Mouse (Mus musculus): ENCODE data around the gene Calm3. TPM values are rescaled to one million over a fixed set of nuclear protein-coding genes. Genes with fewer than 3 reads are reported as not detected.
A peak's percentile ranks its signal among the peaks of the same experiment; 100 is the strongest.

The Calm3 gene
- polyA plus RNA-seq, 1 experiment from 2014 or later: 111 TPM

DNA sequence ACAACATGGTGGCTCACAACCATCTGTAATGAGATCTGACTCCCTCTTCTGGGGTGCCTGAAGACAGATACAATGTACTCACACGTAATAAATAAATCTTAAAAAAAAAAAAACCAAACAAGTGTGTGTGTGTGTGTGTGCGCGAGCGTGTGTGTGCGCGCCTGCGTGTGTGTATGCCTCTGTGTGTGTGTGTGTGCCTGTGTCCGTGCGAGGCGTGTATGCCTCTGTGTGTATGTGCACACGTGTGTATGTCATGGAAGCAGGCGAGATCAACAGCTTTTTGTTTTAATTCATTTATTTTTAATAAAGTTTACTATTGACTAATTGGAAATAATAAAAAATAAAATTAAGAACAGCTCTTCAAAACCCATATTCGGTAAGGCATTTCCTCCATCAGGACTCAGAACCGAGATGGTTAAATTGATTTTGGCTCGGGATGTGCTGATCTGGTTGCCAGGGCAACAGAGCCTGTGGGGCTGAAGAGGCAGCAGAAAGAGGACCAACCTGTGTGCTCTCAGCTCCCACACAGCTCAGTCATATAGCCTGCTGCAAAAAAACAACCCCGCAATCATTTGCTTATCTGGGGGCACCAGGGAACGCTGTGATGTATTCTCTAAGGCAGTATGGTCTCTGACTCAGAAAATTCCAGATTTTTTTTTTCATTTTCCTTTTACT lies 14.3 kb upstream of the Calm3 start:
- Histone ChIP-seq H3K27me3 (no peaks in the 10 kb centered on the region), H3K4me3 (no peak overlapping the region), H3K4me2 (no peak overlapping the region), H3K9me3 (no peaks in the 10 kb centered on the region), H3K9ac (no peak overlapping the region), H3K36me3 (no peaks in the 10 kb centered on the region), H3K4me1 (peaks cover 13% of the 10 kb centered on the region), H3K27ac (no peak overlapping the region)
- ATAC-seq (ENCODE audit: insufficient number of reproducible peaks, insufficient read depth, low FRiP score, low TSS enrichment, low read depth): no peak
- WGBS: 68% methylated on average over 17 of the region's 17 CpGs

DNA sequence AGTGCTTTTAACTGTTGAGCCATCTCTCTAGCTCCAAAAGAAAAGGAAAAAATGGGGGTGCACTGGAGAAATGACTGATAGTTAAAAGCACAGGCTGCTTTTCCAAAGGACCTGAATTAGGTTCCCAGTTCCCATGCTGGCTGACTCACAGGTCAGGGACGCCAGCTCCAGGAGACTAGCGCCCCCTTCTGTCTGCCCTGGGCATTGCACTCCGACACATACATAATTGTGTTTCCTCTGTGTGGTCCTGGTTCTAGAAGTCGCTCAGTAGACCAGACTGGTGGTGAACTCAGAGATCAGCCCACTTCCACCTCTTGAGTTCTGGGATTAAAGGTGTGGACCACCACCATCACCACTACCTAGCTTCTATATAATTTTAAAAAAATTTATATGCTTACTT lies 13.4 kb upstream of the Calm3 start:
- no peaks in the 10 kb centered on the region for H3K36me3 ChIP-seq
- no peak for ATAC-seq (ENCODE audit: insufficient number of reproducible peaks, insufficient read depth, low FRiP score, low TSS enrichment, low read depth)
- no peak overlapping the region for H3K4me2 ChIP-seq
- no peak overlapping the region for H3K4me3 ChIP-seq
- no peak overlapping the region for H3K9ac ChIP-seq
- H3K27ac ChIP-seq: no peak overlapping the region
- H3K27me3 ChIP-seq: no peaks in the 10 kb centered on the region
- H3K9me3 ChIP-seq: no peaks in the 10 kb centered on the region
- H3K4me1 ChIP-seq: peaks cover 14% of the 10 kb centered on the region
- 41% methylated on average over 4 of the region's 4 CpGs for WGBS

DNA sequence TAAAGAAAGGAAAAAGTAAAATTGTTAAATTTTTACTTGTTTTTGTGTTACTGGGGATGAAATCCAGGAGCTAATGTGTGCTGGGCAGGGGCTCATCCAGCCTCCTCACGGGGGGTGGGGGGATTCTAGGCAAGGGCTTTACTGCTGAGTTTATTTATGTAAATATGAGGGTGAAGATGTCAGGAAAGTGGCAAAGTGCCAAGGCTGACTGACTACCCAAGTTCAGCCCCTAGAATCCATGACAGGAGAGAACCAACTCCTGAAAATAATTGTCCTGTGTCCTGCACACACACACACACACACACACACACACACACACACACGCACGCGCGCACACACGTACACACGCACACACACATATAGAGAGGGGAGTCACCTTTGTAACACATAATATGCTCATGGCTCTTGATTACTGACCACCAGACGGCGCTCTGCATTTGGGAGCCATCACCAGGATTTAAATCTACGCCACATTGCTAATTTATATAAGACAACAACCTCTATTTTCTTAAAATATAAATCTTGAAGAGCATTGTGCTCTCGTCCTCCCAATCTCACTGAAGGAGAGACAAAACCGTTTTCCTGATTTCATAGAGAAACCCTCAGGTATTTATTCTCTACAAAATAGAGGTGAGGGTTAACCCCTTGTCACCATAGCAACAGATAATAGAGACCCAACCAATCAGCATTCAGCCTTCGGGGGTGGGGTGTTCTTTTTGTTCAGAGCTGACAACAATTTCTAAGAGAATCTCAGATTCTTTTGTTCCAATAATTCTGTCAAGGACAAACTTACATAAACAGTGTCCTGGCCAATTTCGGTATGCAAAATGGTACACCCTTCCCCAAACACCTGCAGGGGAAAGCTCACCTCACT lies 9.0 kb upstream of the Calm3 start:
- Histone ChIP-seq H3K4me1 (0 out of 2 replicates have a peak, but pooled peaks cover 3% of the 10 kb centered on the region), H3K4me3 (no peak overlapping the region), H3K4me2 (no peak overlapping the region), H3K27me3 (no peaks in the 10 kb centered on the region), H3K9ac (no peak overlapping the region), H3K27ac (no peak overlapping the region), H3K36me3 (no peaks in the 10 kb centered on the region), H3K9me3 (no peaks in the 10 kb centered on the region)
- 39% methylated on average over 14 of the region's 14 CpGs for WGBS
- ATAC-seq (ENCODE audit: insufficient number of reproducible peaks, insufficient read depth, low FRiP score, low TSS enrichment, low read depth): no peak

DNA sequence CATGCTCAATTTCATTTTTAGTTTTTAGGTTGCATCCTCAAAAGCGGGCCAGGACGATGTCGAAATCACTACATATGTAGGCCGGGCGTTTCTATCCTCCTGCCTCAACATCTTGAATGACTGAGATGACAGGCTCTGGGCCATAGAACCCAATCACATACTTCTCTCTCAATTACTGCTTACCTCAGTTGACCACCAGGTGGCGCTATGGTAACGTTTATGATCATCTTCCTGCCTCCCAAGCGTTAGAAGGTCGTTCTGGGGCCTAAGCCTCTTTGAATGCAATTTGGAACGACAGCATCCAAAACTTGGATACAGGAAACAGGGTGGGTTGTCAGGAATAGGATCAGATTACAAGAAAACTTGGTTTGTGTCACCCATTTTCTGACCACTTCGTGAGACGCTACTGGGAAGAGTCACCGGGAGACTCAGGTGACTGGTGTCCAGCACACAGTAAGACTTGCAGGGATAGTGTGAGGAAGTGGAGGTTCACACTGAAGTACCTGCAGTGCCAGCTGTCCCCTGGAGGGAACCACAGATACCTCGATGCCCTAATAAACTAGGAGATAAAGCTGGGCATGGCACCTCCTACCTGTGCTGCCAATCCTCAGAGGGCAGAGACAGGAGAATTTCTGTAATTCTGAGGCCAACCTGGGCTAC lies 8.2 kb upstream of the Calm3 start:
- Histone ChIP-seq H3K9me3 (no peaks in the 10 kb centered on the region), H3K4me1 (0 out of 2 replicates have a peak, but pooled peaks cover 3% of the 10 kb centered on the region), H3K27ac (no peak overlapping the region), H3K4me3 (no peak overlapping the region), H3K9ac (no peak overlapping the region), H3K4me2 (no peak overlapping the region), H3K27me3 (no peaks in the 10 kb centered on the region), H3K36me3 (no peaks in the 10 kb centered on the region)
- WGBS: 17% methylated on average over 14 of the region's 14 CpGs
- ATAC-seq (ENCODE audit: insufficient number of reproducible peaks, insufficient read depth, low FRiP score, low TSS enrichment, low read depth): peak; percentile 45; the same call in 1 of the 2 replicates

DNA sequence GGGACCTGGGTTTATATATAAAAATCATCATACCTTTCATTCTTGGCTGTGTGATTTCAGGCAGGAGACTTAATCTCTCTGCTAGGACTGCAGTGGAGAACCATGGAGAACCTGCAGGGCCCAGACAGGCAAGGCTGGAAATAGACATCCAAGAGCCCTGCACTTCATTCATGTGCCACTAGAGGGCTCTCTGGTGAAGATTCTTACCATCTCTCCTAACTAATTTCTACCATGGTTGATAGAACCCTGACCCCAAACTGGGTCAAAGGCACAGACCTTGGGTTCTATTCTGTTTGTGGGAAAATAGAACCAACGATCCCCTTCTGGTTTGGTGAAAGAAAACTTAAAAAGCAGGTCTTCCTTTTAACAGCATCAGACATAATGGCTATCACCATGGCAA lies 6.9 kb upstream of the Calm3 start:
- no peak for ATAC-seq (ENCODE audit: insufficient number of reproducible peaks, insufficient read depth, low FRiP score, low TSS enrichment, low read depth)
- 17% methylated on average over 1 of the region's 1 CpGs for WGBS
- 0 out of 2 replicates have a peak, but pooled peaks cover 3% of the 10 kb centered on the region for H3K4me1 ChIP-seq

DNA sequence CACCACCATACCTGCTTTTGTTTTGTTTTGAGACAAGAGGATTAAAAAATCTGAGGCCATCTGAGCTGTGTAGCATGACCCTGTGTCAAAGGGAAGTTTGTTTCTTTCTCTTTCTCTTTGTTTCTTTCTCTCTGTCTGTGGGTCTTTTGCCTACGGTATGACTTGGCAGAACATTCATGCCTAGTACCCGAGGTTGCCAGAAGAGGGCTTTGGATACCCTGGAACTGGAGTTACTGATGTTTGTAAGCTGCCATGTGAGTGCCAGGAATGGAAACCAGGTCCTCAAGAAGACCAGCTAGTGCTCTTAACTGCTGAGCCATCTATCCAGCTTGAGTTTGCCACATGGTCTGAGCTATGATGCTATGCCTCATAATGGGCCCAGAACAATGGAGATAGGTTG lies 4.4 kb upstream of the Calm3 start:
- no peak for ATAC-seq (ENCODE audit: insufficient number of reproducible peaks, insufficient read depth, low FRiP score, low TSS enrichment, low read depth)
- no peak overlapping the region for H3K9ac ChIP-seq
- WGBS: 38% methylated on average over 2 of the region's 2 CpGs
- H3K36me3 ChIP-seq: no peaks in the 10 kb centered on the region
- H3K4me2 ChIP-seq: no peak overlapping the region
- no peak overlapping the region for H3K4me3 ChIP-seq
- H3K27ac ChIP-seq: no peak overlapping the region
- no peaks in the 10 kb centered on the region for H3K27me3 ChIP-seq
- 0 out of 2 replicates have a peak, but pooled peaks cover 3% of the 10 kb centered on the region for H3K4me1 ChIP-seq
- H3K9me3 ChIP-seq: no peaks in the 10 kb centered on the region

More for the DNA sequence above, 6.9 kb upstream of the Calm3 start:
- Histone ChIP-seq H3K36me3 (no peaks in the 10 kb centered on the region), H3K27ac (no peak overlapping the region), H3K9ac (no peak overlapping the region), H3K9me3 (no peaks in the 10 kb centered on the region), H3K27me3 (no peaks in the 10 kb centered on the region), H3K4me3 (no peak overlapping the region), H3K4me2 (no peak overlapping the region)

DNA sequence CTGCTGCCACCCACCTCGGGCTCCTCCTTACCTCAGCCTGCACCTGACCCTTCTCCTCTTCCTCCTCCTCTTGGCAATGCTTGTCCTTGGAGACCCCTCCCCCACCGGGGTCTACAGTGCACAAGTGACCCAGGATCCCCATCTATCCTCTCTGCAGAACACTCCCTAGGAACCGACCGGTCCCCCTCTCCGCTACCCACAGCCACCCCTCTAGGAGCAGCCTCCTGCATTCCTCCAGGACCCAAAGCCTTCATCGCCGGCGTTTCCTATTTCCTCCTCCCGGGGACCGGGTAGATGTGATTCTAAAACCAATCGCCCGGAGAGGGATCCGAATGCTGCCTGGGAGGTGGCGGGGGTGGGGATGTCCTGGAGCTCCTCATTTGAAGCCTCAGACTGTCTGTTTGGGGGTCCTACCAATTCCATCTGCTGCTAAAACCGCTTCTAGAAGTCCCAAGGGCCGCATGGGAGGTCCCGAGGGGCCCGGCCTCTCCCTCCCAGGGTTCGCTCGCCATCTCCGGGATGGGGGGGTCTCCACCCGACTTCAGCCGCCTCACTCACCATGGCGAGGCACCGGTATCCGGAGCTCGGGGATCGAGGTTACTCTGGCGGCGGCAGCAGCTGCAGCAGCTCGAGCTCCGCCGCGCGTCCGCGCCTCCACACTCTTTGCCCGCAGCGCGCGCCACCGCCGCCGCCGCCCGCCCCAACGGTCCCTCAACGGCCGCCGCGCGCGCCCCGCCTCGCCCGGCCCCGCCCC lies 454 bp downstream of the Calm3 start:
- no peaks in the 10 kb centered on the region for H3K9me3 ChIP-seq
- no peak for ATAC-seq (ENCODE audit: insufficient number of reproducible peaks, insufficient read depth, low FRiP score, low TSS enrichment, low read depth)
- peaks cover 17% of the 10 kb centered on the region for H3K36me3 ChIP-seq
- peak overlapping the region; percentile 98 for H3K9ac ChIP-seq
- peak overlapping the region; percentile 96 for H3K27ac ChIP-seq
- H3K27me3 ChIP-seq: no peaks in the 10 kb centered on the region
- H3K4me3 ChIP-seq: peak overlapping the region; percentile 94
- under 1% methylated on average over 57 of the region's 57 CpGs for WGBS
- H3K4me1 ChIP-seq: peaks cover 47% of the 10 kb centered on the region
- peak overlapping the region; percentile 90 for H3K4me2 ChIP-seq

DNA sequence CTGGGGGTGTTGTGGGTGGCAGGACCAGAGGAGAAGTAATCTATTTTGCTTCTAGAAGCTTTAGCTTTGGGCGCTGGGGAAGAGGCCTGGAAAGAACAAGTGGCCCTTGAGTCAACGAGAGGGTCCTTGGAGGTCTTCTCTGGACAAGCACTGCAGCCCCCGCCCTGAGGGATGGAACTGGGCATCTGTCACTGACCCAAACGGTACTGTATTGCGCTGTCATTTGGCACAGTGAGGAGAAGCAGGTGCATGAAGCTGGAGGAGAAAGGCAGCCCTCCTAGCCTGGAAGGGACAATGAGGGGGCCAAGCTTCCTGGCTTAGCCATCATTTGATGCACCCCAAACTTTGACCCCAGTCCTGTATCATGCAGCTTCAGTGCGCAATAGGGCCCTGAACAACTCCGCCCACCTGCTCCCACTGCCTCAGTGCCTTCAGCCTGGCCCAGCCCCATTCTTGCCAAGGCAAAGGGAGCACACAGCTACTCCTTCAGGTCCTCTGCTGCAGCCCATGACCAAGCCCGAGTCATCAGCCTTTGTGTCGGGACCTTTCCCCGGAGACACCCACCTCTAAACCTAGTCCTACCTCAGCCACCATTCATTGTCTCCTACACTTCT lies 1.4 kb downstream of the Calm3 start:
- Histone ChIP-seq H3K9me3 (no peaks in the 10 kb centered on the region), H3K27ac (peak overlapping the region; percentile 96), H3K27me3 (no peaks in the 10 kb centered on the region), H3K36me3 (peaks cover 27% of the 10 kb centered on the region), H3K4me1 (peaks cover 48% of the 10 kb centered on the region), H3K4me2 (peak overlapping the region; percentile 90), H3K4me3 (peak overlapping the region; percentile 94), H3K9ac (peak overlapping the region; percentile 98)
- WGBS: 48% methylated on average over 10 of the region's 10 CpGs
- ATAC-seq (ENCODE audit: insufficient number of reproducible peaks, insufficient read depth, low FRiP score, low TSS enrichment, low read depth): no peak

DNA sequence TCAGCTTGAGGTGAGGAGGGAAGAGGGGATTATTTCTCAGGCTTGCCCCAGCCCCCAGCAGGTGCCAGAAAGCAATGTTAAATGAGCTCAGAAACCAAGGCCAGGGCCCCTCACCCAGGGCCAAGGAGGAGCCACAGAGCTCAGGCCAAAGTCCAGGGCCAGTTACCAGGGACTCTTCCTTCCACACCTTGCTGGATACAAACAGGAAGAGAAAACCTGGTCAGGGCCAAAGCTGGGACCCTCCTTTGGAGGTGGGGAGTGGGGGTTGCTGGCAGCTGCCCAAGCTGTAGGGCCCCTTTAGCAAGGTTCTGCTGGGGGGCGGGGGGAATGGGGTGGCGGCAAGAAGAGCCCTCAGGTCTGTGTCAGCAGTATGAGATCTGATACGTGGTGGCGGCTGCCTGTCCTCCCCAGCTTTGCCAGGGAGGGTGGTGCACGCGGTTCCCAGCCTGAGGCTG lies 2.0 kb downstream of the Calm3 start:
- Histone ChIP-seq H3K36me3 (peaks cover 33% of the 10 kb centered on the region), H3K4me2 (peak overlapping the region; percentile 90), H3K4me3 (peak overlapping the region; percentile 94), H3K9ac (peak overlapping the region; percentile 98), H3K27me3 (no peaks in the 10 kb centered on the region), H3K4me1 (peaks cover 48% of the 10 kb centered on the region), H3K27ac (peak overlapping the region; percentile 96), H3K9me3 (no peaks in the 10 kb centered on the region)
- 23% methylated on average over 6 of the region's 6 CpGs for WGBS
- no peak for ATAC-seq (ENCODE audit: insufficient number of reproducible peaks, insufficient read depth, low FRiP score, low TSS enrichment, low read depth)

DNA sequence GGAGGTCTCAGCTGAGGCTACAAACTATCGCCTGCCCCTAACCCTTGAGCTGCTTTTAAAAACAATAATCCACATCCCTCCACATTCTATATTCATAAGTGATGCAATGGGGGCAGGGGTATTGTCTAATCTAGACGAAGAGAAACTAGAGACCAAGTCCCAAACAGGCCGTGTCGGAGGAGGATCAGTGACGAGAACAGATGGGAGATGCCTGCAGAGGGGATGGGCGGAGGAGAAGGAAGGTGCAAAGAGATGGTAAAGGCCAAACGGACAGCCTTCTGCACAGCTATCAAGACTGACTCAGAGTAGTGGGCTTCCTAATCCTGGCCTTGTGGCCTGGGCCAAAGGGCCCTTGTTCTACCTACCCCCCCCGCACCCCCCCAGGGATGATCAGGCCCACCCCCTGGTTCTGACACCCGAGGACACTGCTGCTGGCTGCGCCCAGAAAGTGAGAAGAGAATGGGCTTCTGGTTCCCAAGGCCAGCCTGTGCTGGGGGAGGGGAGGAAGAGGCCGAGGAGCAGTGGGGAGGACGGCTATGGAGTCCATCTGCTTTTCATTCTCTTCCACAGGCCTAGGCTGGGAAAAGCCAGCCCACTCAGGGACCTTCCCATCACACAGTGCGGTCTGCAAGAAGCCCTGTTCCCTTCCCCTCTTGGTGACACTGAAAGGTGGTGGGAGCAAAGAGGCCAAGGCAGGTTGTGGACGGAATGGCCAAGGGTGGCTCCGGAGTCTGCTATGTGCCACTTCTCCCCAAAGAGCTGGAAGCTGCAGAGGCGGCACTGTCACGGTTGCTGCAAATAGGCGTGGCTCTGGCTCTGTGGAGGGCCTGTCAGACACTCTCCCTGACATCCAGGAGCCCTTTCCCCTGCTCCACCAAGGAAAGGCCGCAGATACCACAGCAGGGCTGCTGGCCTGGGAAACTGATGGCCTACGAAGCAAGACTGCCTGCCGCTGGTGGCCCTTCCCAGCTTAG lies 2.8 kb downstream of the Calm3 start:
- Histone ChIP-seq H3K9ac (peak overlapping the region; percentile 98), H3K27ac (peak overlapping the region; percentile 96), H3K9me3 (no peaks in the 10 kb centered on the region), H3K4me1 (peaks cover 48% of the 10 kb centered on the region), H3K27me3 (no peaks in the 10 kb centered on the region), H3K36me3 (peaks cover 41% of the 10 kb centered on the region), H3K4me2 (peak overlapping the region; percentile 90), H3K4me3 (peak overlapping the region; percentile 94)
- 25% methylated on average over 21 of the region's 21 CpGs for WGBS
- ATAC-seq (ENCODE audit: insufficient number of reproducible peaks, insufficient read depth, low FRiP score, low TSS enrichment, low read depth): no peak

Measured in embryonic facial prominence, embryonic 13.5 days (tissue).